Mouse (Mus musculus): ENCODE measurements around the gene Mmp9. TPM values are rescaled to one million over a fixed set of nuclear protein-coding genes. Genes with fewer than 3 reads are reported as not detected.

Mmp9 gene
- total RNA-seq, 2 experiments from 2014 or later = 217 to 326 TPM

- ATAC-seq (ENCODE audit: poor library complexity, severe bottlenecking) = peak; percentile 1; the same call in 1 of the 2 replicates
Measured at GRCm38 (mm10) chr2:164912151-164912550, 28.4 kb upstream of the Mmp9 start.

- ATAC-seq (ENCODE audit: poor library complexity, severe bottlenecking) = no peak
Measured at GRCm38 (mm10) chr2:164912749-164913427, 27.7 kb upstream of the Mmp9 start.

- ATAC-seq (ENCODE audit: poor library complexity, severe bottlenecking) = peak; percentile 56
Measured at GRCm38 (mm10) chr2:164913428-164913786, 27.2 kb upstream of the Mmp9 start.

DNA sequence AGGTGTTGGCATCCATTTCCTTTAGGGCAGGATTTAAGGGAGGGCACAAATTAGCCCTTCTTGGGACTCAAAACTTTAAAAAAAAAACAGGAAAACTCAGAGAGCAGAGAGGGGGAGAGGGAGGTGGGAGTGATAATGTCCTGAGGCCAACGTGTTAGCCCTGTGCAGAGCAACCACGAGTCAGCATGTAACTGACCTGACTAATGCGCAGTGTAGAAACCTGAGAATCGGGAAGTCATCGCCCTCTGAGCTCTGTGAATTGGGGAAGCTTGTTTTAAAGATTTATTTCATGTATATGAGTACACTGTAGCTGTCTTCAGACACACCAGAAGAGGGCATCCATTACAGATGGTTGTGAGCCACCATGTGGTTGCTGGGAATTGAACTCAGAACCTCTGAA, 23.8 kb upstream of the Mmp9 start:
- ATAC-seq (ENCODE audit: poor library complexity, severe bottlenecking) = peak; percentile 63

DNA sequence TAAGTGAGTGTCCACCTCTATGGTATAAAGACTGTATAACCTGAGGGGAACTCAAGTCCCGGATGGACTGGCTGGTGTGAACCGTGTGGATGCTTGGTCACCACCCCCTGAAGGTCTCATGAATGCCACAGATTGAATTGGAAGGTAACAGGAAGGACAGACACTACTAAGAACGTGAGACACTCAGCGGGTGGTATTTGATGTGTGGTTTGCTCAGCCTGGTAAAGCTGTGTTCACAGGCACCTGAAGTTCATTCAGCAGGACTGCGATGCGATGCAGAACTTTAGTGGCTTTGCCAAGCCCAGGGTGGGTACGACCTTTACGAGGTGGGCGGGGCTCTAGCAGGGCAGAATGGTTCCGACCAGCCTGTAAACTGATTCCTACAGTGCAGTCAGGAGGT, 23.2 kb upstream of the Mmp9 start:
- no peak for ATAC-seq (ENCODE audit: poor library complexity, severe bottlenecking)

DNA sequence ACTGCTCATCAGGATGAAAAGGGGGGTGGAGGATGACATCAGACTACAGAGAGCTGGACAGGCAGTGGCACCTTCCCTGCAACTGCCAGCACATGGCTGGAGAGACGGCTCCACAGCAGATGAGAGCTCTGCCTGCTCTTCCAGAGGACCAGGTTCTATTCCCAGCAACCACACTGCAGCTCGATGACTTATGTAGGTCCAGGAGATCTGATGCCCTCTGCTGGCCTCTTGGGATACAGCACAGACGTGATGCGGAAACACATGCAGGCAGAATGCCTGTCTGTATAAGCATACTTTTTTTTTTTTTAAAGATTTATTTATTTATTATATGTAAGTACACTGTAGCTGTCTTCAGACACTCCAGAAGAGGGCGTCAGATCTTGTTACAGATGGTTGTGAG, 22.3 kb upstream of the Mmp9 start:
- ATAC-seq (ENCODE audit: poor library complexity, severe bottlenecking) = peak; percentile 26; the same call in 1 of the 2 replicates

GRCm38 (mm10) chr2:164921984-164922383, 18.6 kb upstream of the Mmp9 start:
- no peak for ATAC-seq (ENCODE audit: poor library complexity, severe bottlenecking)

- no peak for ATAC-seq (ENCODE audit: poor library complexity, severe bottlenecking)
Measured at GRCm38 (mm10) chr2:164923291-164923690, 17.3 kb upstream of the Mmp9 start.

DNA sequence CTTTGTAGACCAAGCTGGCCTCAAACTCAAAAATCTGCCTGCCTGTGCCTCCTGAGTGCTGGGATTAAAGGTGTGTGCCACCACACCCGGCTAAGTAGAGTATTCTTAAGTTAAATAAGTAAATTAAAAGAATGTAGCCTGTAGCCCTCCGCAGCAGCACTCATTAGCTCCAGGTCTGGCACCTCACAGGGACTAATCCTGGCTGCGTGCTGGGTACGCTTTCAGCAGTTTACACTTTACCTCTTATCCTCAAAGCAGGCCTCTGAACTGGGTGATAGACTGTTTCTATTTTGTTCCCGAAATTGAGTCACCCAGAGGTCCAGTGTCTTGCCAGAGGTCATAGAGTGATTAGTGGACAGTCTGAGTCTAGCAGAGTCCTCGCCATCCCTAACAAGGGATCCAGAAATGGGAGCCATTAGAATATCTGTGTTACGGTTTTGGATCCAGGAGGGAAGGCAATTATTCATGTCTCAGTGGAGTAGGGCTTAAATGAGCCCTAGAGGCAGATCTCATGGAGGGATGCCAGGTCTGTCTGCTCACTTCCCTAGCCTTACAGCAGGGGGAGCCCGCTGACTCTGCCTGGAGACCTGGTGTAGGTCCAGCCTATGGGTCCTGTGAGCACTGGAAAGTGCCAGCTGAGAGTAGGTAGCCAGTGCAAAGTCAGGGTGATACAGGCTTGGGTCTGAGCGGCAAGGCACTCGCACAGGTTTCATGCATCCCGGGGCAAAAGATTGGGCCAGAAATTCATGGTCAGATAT, 16.3 kb upstream of the Mmp9 start:
- peak; percentile 100 for ATAC-seq (ENCODE audit: poor library complexity, severe bottlenecking)

DNA sequence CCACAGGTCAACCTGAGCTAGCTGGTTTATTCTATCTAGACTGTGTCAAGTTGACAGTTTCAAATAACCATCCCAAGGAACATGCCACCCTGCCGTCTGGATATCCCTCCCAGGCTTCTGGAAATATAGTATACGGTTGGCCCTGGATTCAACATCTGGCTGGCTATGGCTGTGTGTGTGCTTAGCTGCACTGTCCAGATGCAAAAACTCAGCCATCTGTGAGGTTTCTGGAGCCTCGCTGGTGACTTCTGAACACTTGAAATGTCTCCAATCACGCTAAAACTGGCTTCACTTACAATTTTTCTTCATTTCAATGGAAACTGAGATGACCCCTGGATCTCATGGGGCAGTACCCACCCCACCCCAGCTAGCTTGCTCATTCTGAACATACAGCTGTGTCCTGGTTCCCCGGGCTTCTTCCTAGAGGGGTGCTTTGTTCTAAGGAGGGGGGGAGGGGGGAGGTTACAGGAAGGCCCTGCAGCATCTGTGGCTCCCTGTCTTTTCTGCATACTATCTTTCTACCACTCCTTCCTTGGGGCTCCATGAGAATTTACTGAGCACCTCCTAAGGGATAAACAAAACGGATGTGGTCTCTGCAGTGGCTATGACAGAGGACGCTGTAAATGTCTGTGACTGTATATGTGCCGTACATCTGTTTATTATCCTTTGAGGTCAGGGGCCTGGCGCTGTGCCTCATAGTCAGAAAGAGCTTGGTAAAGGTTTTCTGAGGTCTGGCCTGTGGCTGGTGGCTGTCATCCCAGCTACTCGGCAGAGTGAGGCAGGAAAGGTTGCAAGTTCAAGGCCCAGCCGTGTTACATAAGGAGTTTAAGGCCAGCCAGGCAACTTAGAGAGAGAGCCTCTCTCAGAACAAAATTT, 9.6 kb upstream of the Mmp9 start:
- ATAC-seq (ENCODE audit: poor library complexity, severe bottlenecking) = no peak

GRCm38 (mm10) chr2:164933534-164933933, 7.0 kb upstream of the Mmp9 start:
- no peak for ATAC-seq (ENCODE audit: poor library complexity, severe bottlenecking)

GRCm38 (mm10) chr2:164935991-164936390, 4.6 kb upstream of the Mmp9 start:
- ATAC-seq (ENCODE audit: poor library complexity, severe bottlenecking) = peak; percentile 20; the same call in 1 of the 2 replicates

GRCm38 (mm10) chr2:164938146-164939091, 2.2 kb upstream of the Mmp9 start:
- ATAC-seq (ENCODE audit: poor library complexity, severe bottlenecking) = peak; percentile 43

GRCm38 (mm10) chr2:164939106-164939505, 1.5 kb upstream of the Mmp9 start:
- ATAC-seq (ENCODE audit: poor library complexity, severe bottlenecking) = no peak

DNA sequence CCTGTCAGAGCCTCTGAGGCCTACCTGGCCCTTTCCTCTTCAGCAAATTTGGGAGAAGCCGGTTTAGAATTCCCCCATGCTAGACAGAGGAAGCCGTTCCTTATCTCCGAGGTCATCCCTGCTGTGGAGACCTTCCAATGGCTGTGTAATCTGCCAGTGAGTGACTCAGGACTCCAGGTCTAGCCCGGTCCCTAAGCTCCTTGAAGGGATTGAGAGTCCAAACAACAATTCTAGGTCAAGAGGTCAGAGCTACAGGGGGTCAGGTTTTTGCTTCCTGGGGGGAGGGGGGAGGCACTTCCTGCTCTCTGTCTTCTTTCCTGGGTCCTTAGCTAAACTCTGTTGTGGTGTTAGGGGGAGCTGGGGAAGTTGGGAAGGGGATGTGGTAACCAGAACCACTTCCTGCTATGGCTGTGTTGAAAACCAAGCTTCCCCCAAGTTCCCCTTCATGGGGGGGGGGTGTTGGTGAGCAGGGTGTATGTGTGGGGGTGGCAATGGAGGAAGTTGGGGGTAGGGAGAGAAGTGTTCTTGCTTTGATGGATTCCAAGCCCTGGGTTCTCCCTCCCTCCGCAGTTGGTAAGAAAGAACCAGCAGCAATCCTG, 2.2 kb downstream of the Mmp9 start:
- ATAC-seq (ENCODE audit: poor library complexity, severe bottlenecking) = peak; percentile 78

DNA sequence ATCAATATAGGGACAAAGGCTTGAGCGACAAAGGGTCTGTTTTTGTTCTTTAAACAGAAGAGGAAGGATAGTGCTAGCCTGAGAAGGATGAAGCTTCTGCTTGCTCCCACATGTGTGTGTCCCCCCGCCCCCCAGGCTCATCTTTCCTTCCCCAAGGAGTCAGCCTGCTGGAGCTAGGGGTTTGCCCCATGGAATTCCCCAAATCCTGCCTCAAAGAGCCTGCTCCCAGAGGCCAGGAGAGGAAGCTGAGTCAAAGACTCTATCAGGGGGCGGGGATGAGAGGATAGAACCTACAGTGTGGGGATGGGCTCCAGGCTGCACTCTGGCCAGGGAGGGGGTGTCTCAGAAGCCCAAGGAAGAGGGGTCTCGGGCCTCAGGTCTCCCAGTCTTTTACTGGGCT, 6.9 kb downstream of the Mmp9 start:
- ATAC-seq (ENCODE audit: poor library complexity, severe bottlenecking) = no peak

GRCm38 (mm10) chr2:164947930-164948329, 7.3 kb downstream of the Mmp9 start:
- peak; percentile 33 for ATAC-seq (ENCODE audit: poor library complexity, severe bottlenecking)

DNA sequence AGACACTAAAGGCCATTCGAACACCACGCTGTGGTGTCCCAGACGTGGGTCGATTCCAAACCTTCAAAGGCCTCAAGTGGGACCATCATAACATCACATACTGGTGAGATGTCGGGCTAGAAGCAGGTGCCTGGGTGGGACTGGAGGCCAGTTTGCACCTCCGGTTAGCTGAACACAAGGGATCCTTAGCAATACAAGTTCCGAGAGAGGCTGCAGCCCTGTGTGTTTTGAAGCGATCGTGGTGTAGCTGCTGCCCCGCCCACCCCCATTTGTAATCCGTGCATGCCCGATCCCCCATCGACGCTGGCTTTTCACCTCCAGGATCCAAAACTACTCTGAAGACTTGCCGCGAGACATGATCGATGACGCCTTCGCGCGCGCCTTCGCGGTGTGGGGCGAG, 8.4 kb downstream of the Mmp9 start:
- no peak for ATAC-seq (ENCODE audit: poor library complexity, severe bottlenecking)

- ATAC-seq (ENCODE audit: poor library complexity, severe bottlenecking) = 0 out of 2 replicates have a peak, but pooled peaks have one; percentile 8
Measured at GRCm38 (mm10) chr2:164950501-164950900, 9.9 kb downstream of the Mmp9 start.

DNA sequence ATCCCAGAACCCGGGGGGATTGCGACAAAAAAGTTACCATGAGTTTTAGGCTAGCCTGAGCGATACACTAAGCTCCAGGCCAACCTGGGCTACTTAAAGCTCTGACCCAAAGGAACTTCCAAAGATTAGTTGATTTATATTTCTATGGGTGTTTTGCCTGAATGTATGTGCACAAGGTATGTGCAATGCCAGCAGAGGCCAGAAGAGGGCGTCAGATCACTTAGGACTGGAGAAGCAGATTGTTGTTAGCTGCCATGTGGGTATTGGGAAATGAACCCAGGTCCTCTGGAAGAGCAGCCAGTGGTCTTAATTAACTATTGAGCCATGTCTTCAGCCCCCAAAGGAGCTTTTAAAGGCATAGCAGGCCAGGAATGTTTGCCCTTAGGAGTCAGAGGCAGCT, 11.2 kb downstream of the Mmp9 start:
- no peak for ATAC-seq (ENCODE audit: poor library complexity, severe bottlenecking)
